In the genomic region with DNA sequence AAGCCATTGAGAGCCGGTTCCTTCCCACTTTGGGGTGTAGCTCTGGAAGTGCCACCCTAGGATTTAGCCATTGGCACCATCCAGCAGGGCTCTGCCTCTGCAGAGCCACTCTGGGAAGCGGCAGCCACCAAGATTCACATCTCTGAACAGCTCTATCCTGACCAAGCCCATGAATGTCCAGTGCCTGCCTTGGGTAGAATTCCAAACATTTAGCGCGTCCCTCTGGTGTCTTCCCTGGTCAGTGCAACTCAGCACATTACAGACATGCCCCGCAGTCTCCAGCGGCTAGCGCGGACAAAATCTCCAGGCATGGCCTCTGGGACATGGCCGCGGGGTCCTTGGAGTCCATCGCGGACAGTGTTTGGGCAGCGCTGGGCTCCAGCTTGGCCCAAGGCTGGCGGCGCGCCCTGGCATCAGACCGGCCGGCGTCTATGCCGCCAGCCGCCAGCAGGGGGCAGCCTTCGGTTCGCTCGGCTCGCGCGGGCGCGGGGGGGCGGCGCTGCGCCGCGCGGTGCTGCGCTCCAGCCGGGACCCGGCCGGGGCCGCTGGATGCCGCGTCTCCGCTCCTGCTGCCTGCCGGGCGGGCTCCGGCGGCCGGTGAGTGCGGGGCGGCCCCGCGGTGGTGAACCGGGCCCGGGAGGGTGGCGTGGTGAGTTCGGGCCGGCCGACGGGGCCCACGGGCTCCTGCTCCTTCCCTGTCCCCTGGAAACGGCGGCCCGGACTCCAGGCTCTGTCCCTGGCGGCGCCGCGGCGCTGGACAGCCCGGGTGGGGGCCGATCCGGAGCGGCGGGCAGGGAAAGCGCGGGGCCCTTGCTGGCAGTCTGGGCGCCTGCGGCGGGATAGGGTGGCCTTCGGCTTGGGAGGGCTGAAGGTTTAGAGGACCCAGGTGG, we compare ENCODE assay signal across 8 mouse cellular contexts. TPM values are rescaled to one million over a fixed set of nuclear protein-coding genes. Genes with fewer than 3 reads are reported as not detected.
DNase-seq lines count a peak whose midpoint lies in the region; ATAC-seq and TF ChIP-seq lines count a peak whose summit lies in the region.

A gene (plus strand): TSS at position 464 of the 890 bp plus-strand sequence.

- H3K9ac ChIP-seq in hindbrain, embryonic 13.5 days: peak within 1 kb of the TSS; percentile 99

- no peak for DNase-seq in Patski (ENCODE audit: low read depth, low spot score)
- peak; percentile 89 to 92 for DNase-seq in cerebellum, postnatal 36 days
- DNase-seq in frontal cortex, postnatal 36 days (ENCODE audit: low spot score in 2 of 2): peak; percentile 72 to 79
- peak; percentile 78 to 81 for DNase-seq in layer of hippocampus, postnatal 36 days
- peak; percentile 74 for DNase-seq in lung, postnatal 25 days (ENCODE audit: low spot score)
- DNase-seq in ovary, postnatal 36 days (ENCODE audit: low spot score): peak; percentile 90
- DNase-seq in thymus, postnatal 14 days: peak; percentile 86

- TF ChIP-seq CTCF in Patski (IDR thresholded peaks at IDR 0.05): peak; percentile 98

- H3K4me2 ChIP-seq in hindbrain, embryonic 13.5 days: peak within 1 kb of the TSS; percentile 98

- H3K27me3 ChIP-seq in Patski: no peaks in the 10 kb centered on the region
- 0 out of 2 replicates have a peak, but pooled peaks cover 4% of the 10 kb centered on the region for H3K27me3 ChIP-seq in hindbrain, embryonic 13.5 days

- H3K9me3 ChIP-seq in hindbrain, embryonic 13.5 days: no peaks in the 10 kb centered on the region

- in situ Hi-C loops in Patski (cut with MboI; ENCODE audit: low pct_unique_long_range_greater_than_20kb): no loop called here

- peak within 1 kb of the TSS; percentile 96 for H3K4me3 ChIP-seq in hindbrain, embryonic 13.5 days

- POLR2A ChIA-PET in Patski (lab: Charles Lee): interaction anchor here (0.7 to 1.3 kb wide), 5 partner anchors 10 to 75 kb away, joined by 3 to 4 read pairs (median 3); no protein-coding TSS in a partner anchor

- peaks cover 44% of the 10 kb centered on the region for H3K4me1 ChIP-seq in hindbrain, embryonic 13.5 days (replicated peaks)

- WGBS in hindbrain, embryonic 13.5 days: 2% methylated on average over 70 of the region's 79 CpGs

- H3K36me3 ChIP-seq in hindbrain, embryonic 13.5 days: no peaks in the 10 kb centered on the region

- peak; percentile 70 for ATAC-seq in Patski
- peak; percentile 88 for ATAC-seq in hindbrain, embryonic 13.5 days (ENCODE audit: low FRiP score)

- peak within 1 kb of the TSS; percentile 97 for H3K27ac ChIP-seq in hindbrain, embryonic 13.5 days

- CTCF ChIA-PET in Patski (lab: Charles Lee): interaction anchor here (0.7 to 3.5 kb wide), 13 partner anchors 9 to 73 kb away, joined by 3 to 28 read pairs (median 3); no protein-coding TSS in a partner anchor

RNA-seq across cellular contexts. Expression of the gene that starts here (rescaled TPM):
- polyA plus RNA-seq in Patski (2021): 166 TPM
- polyA plus RNA-seq in hindbrain, embryonic 13.5 days (2015; fragmentation: Nextera tagmentation; extraction: Ambion mirVana): 45.4 and 54.0 TPM in 2 replicates
- total RNA-seq in layer of hippocampus, postnatal 36 days (2021): 100 to 1,000 TPM; 136 to 158 TPM
